Mouse (Mus musculus): ENCODE measurements around the gene Gabrr3. TPM values are rescaled to one million over a fixed set of nuclear protein-coding genes. Genes with fewer than 3 reads are reported as not detected.
A peak's percentile ranks its signal among the peaks of the same experiment; 100 is the strongest.

The Gabrr3 gene
- polyA plus RNA-seq (2015; fragmentation: Nextera tagmentation; extraction: Ambion mirVana): not detected in 2 replicates

DNA sequence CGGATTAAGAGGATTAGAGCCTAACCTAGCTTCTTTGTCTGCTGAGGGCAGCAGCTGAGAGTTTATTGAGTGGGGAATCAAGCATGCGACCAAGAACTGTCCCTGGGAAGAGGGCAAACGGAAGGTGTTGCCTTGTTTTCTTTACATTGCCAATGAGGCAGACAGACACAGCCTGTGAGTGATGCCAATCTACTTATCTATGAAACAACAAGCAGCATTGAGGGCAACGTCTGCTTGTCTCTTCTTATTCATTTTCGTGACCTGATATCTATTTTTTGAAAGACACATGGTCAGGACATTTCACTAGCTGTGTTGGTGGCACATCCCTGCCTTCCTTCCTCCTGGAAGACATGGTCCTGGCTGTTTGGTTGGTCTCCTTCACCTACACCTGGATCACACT is at the start of gene Gabrr3:
Gene Gabrr3, plus strand, starts transcription at position 301 of the 400 bp plus-strand sequence.
- ATAC-seq (ENCODE audit: low read depth): no peak
- Histone ChIP-seq H3K4me1 (replicated peaks; ENCODE audit: control insufficient read depth, insufficient read depth, low read length) (no peaks in the 10 kb centered on the region), H3K9me3 (ENCODE audit: control insufficient read depth, low read length) (no peaks in the 10 kb centered on the region), H3K36me3 (ENCODE audit: control insufficient read depth, insufficient read depth, low read length) (no peaks in the 10 kb centered on the region), H3K4me3 (ENCODE audit: low read length) (no peak within 1 kb of the TSS), H3K27me3 (ENCODE audit: control insufficient read depth, insufficient read depth, low read depth, low read length) (no peaks in the 10 kb centered on the region), H3K4me2 (ENCODE audit: low read depth, low read length) (no peak within 1 kb of the TSS), H3K27ac (ENCODE audit: low read length) (no peak within 1 kb of the TSS), H3K9ac (ENCODE audit: low read length) (no peak within 1 kb of the TSS)
- WGBS: 62% methylated on average over 5 of the region's 5 CpGs

DNA sequence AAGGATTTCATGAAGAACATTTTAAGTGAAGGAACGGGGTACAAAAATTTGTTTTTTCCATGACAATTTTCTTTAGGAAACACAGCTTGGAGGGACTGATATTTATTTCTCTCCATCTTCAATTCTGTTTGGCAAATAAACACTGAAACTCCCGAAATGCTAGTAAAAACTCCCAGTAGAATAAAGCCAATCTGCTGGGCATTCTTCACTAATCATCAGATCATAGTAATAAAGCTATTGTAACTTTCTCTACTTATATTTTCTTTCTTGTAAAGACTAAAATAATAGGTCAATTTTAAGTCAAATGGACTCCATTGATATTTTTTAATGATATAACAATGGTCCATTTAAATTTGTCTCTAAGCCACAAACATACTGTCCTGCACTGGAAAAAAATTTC is 43.2 kb upstream of the Gabrr3 start, which contains the start of gene Olfr209:
Gene Olfr209, minus strand, starts transcription at position 101 of the 400 bp plus-strand sequence.
- Histone ChIP-seq H3K4me2 (ENCODE audit: low read depth, low read length) (no peak within 1 kb of the TSS), H3K27me3 (ENCODE audit: control insufficient read depth, insufficient read depth, low read depth, low read length) (no peaks in the 10 kb centered on the region), H3K4me1 (replicated peaks; ENCODE audit: control insufficient read depth, insufficient read depth, low read length) (no peaks in the 10 kb centered on the region), H3K4me3 (ENCODE audit: low read length) (no peak within 1 kb of the TSS), H3K9me3 (ENCODE audit: control insufficient read depth, low read length) (no peaks in the 10 kb centered on the region), H3K27ac (ENCODE audit: low read length) (no peak within 1 kb of the TSS), H3K9ac (ENCODE audit: low read length) (no peak within 1 kb of the TSS), H3K36me3 (ENCODE audit: control insufficient read depth, insufficient read depth, low read length) (no peaks in the 10 kb centered on the region)
- WGBS: 65% methylated on average over 2 of the region's 2 CpGs
- ATAC-seq (ENCODE audit: low read depth): no peak

DNA sequence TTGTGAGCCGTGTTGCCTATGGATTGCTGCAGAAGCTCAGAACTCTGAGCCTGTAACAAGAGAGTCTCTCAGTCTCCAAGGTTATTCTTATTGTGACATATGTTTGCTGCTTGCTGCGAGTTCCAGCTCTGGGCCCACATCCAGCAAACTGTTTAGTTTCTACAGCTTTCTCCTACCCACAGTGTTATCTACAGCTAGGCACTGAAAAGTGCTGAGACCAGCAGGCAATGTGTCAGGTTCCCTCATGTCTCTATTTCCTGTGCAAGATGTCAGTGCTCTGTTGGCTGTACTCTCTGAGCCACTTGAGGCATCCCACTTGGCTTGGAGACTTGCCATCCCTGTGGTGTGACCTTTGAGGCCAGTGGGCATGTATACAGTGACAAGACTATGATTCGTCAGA is 13.8 kb upstream of the Gabrr3 start:
- H3K4me3 ChIP-seq (ENCODE audit: low read length): no peak overlapping the region
- H3K9me3 ChIP-seq (ENCODE audit: control insufficient read depth, low read length): no peaks in the 10 kb centered on the region
- no peaks in the 10 kb centered on the region for H3K4me1 ChIP-seq (replicated peaks; ENCODE audit: control insufficient read depth, insufficient read depth, low read length)
- no peak overlapping the region for H3K4me2 ChIP-seq (ENCODE audit: low read depth, low read length)
- 35% methylated on average over 3 of the region's 3 CpGs for whole genome bisulfite sequencing
- no peaks in the 10 kb centered on the region for H3K27me3 ChIP-seq (ENCODE audit: control insufficient read depth, insufficient read depth, low read depth, low read length)
- peak; percentile 59; the same call in 1 of the 2 replicates for ATAC-seq (ENCODE audit: low read depth)
- H3K27ac ChIP-seq (ENCODE audit: low read length): no peak overlapping the region
- H3K9ac ChIP-seq (ENCODE audit: low read length): no peak overlapping the region
- H3K36me3 ChIP-seq (ENCODE audit: control insufficient read depth, insufficient read depth, low read length): no peaks in the 10 kb centered on the region

- Histone ChIP-seq H3K9ac (ENCODE audit: low read length) (no peak overlapping the region), H3K4me3 (ENCODE audit: low read length) (no peak overlapping the region), H3K27ac (ENCODE audit: low read length) (no peak overlapping the region), H3K4me2 (ENCODE audit: low read depth, low read length) (no peak overlapping the region), H3K27me3 (ENCODE audit: control insufficient read depth, insufficient read depth, low read depth, low read length) (no peaks in the 10 kb centered on the region), H3K4me1 (replicated peaks; ENCODE audit: control insufficient read depth, insufficient read depth, low read length) (no peaks in the 10 kb centered on the region), H3K36me3 (ENCODE audit: control insufficient read depth, insufficient read depth, low read length) (no peaks in the 10 kb centered on the region), H3K9me3 (ENCODE audit: control insufficient read depth, low read length) (no peaks in the 10 kb centered on the region)
- no peak for ATAC-seq (ENCODE audit: low read depth)
- WGBS: 70% methylated on average over 7 of the region's 7 CpGs
Measured at GRCm38 (mm10) chr16:59401102-59401501, 6.0 kb upstream of the Gabrr3 start.

DNA sequence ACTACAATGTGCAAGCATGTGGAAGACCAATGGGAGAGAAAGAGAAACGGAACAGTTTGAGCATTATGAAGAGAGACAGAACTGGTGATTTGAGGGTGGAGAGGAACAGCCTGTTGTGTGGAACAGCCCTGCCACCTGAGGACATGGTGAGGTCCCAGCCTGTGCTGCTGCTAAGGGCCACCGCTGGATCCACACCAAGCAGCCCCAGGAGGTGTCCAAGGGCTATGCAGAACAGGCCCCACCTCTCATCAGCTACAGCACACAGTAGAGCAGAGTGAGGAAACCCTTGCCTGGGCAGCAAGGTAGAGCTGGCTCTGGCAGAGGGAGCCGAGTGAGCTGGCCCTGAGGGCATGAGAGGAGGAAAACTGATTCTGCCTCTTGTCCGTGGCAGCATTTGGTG is 5.1 kb upstream of the Gabrr3 start:
- Histone ChIP-seq H3K4me3 (ENCODE audit: low read length) (no peak overlapping the region), H3K27ac (ENCODE audit: low read length) (no peak overlapping the region), H3K9me3 (ENCODE audit: control insufficient read depth, low read length) (no peaks in the 10 kb centered on the region), H3K4me2 (ENCODE audit: low read depth, low read length) (no peak overlapping the region), H3K9ac (ENCODE audit: low read length) (no peak overlapping the region), H3K36me3 (ENCODE audit: control insufficient read depth, insufficient read depth, low read length) (no peaks in the 10 kb centered on the region), H3K4me1 (replicated peaks; ENCODE audit: control insufficient read depth, insufficient read depth, low read length) (no peaks in the 10 kb centered on the region), H3K27me3 (ENCODE audit: control insufficient read depth, insufficient read depth, low read depth, low read length) (no peaks in the 10 kb centered on the region)
- 71% methylated on average over 4 of the region's 4 CpGs for WGBS
- ATAC-seq (ENCODE audit: low read depth): no peak

DNA sequence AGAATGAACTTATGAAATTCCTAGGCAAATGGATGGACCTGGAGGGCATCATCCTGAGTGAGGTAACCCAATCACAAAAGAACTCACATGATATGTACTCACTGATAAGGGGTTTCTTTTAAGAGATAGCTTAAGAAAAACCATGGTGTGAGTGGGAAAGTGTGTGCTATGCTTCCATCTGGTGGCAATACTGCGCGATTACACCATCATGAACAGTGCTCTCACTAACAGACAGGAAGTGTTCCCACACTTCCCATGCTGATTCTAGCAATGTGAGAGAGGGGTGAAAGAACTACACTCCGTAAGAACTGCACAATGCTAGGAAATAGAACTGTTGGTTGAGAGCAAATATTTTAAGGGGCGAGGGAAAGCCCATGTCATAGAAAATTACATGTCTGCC is 3.4 kb upstream of the Gabrr3 start:
- Histone ChIP-seq H3K9ac (ENCODE audit: low read length) (no peak overlapping the region), H3K4me3 (ENCODE audit: low read length) (no peak overlapping the region), H3K4me2 (ENCODE audit: low read depth, low read length) (no peak overlapping the region), H3K27ac (ENCODE audit: low read length) (no peak overlapping the region), H3K27me3 (ENCODE audit: control insufficient read depth, insufficient read depth, low read depth, low read length) (no peaks in the 10 kb centered on the region), H3K4me1 (replicated peaks; ENCODE audit: control insufficient read depth, insufficient read depth, low read length) (no peaks in the 10 kb centered on the region), H3K9me3 (ENCODE audit: control insufficient read depth, low read length) (no peaks in the 10 kb centered on the region), H3K36me3 (ENCODE audit: control insufficient read depth, insufficient read depth, low read length) (no peaks in the 10 kb centered on the region)
- ATAC-seq (ENCODE audit: low read depth): 0 out of 2 replicates have a peak, but pooled peaks have one; percentile 52
- WGBS: 7% methylated on average over 4 of the region's 4 CpGs

GRCm38 (mm10) chr16:59404798-59405197 is 2.3 kb upstream of the Gabrr3 start:
- H3K27ac ChIP-seq (ENCODE audit: low read length): no peak overlapping the region
- no peaks in the 10 kb centered on the region for H3K36me3 ChIP-seq (ENCODE audit: control insufficient read depth, insufficient read depth, low read length)
- no peak overlapping the region for H3K4me3 ChIP-seq (ENCODE audit: low read length)
- ATAC-seq (ENCODE audit: low read depth): no peak
- no peak overlapping the region for H3K9ac ChIP-seq (ENCODE audit: low read length)
- no peaks in the 10 kb centered on the region for H3K27me3 ChIP-seq (ENCODE audit: control insufficient read depth, insufficient read depth, low read depth, low read length)
- WGBS: 46% methylated on average over 9 of the region's 9 CpGs
- no peaks in the 10 kb centered on the region for H3K4me1 ChIP-seq (replicated peaks; ENCODE audit: control insufficient read depth, insufficient read depth, low read length)
- H3K4me2 ChIP-seq (ENCODE audit: low read depth, low read length): no peak overlapping the region
- H3K9me3 ChIP-seq (ENCODE audit: control insufficient read depth, low read length): no peaks in the 10 kb centered on the region

DNA sequence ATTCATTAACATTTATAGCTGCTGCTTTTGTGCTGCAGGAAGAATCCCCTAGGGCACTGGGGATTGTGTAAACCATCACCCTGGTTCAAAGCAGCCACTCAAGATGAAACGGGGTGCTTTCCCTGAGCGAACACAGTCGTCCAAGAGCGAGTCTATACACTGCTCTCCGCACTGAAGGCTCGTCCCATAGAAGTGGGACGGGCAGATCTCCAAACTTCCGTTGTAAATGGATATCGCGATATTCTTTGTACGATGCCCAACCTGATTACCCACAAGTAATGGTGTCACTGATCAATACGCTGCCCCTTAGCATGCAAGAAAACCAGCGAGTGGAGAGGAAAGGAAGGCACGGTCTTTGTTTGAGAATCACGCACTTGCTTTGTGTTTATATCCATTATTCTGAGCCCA is 2.2 kb downstream of the Gabrr3 start:
- H3K4me1 ChIP-seq (replicated peaks; ENCODE audit: control insufficient read depth, insufficient read depth, low read length): no peaks in the 10 kb centered on the region
- no peak for ATAC-seq (ENCODE audit: low read depth)
- no peaks in the 10 kb centered on the region for H3K36me3 ChIP-seq (ENCODE audit: control insufficient read depth, insufficient read depth, low read length)
- no peak overlapping the region for H3K4me2 ChIP-seq (ENCODE audit: low read depth, low read length)
- 79% methylated on average over 15 of the region's 15 CpGs for WGBS
- no peak overlapping the region for H3K4me3 ChIP-seq (ENCODE audit: low read length)
- H3K27me3 ChIP-seq (ENCODE audit: control insufficient read depth, insufficient read depth, low read depth, low read length): no peaks in the 10 kb centered on the region
- no peak overlapping the region for H3K9ac ChIP-seq (ENCODE audit: low read length)
- H3K27ac ChIP-seq (ENCODE audit: low read length): no peak overlapping the region
- no peaks in the 10 kb centered on the region for H3K9me3 ChIP-seq (ENCODE audit: control insufficient read depth, low read length)

GRCm38 (mm10) chr16:59409800-59410199 is 2.7 kb downstream of the Gabrr3 start:
- 58% methylated on average over 2 of the region's 2 CpGs for WGBS

GRCm38 (mm10) chr16:59413475-59413874 is 6.3 kb downstream of the Gabrr3 start:
- Histone ChIP-seq H3K36me3 (ENCODE audit: control insufficient read depth, insufficient read depth, low read length) (no peaks in the 10 kb centered on the region), H3K4me1 (replicated peaks; ENCODE audit: control insufficient read depth, insufficient read depth, low read length) (no peaks in the 10 kb centered on the region), H3K9ac (ENCODE audit: low read length) (no peak overlapping the region), H3K27me3 (ENCODE audit: control insufficient read depth, insufficient read depth, low read depth, low read length) (no peaks in the 10 kb centered on the region), H3K9me3 (ENCODE audit: control insufficient read depth, low read length) (no peaks in the 10 kb centered on the region), H3K27ac (ENCODE audit: low read length) (no peak overlapping the region), H3K4me2 (ENCODE audit: low read depth, low read length) (no peak overlapping the region), H3K4me3 (ENCODE audit: low read length) (no peak overlapping the region)
- WGBS: 33% methylated on average over 4 of the region's 4 CpGs
- peak; percentile 70; the same call in 1 of the 2 replicates for ATAC-seq (ENCODE audit: low read depth)

More at GRCm38 (mm10) chr16:59409800-59410199, 2.7 kb downstream of the Gabrr3 start:
- ATAC-seq (ENCODE audit: low read depth): no peak
- H3K9me3 ChIP-seq (ENCODE audit: control insufficient read depth, low read length): no peaks in the 10 kb centered on the region
- H3K4me1 ChIP-seq (replicated peaks; ENCODE audit: control insufficient read depth, insufficient read depth, low read length): no peaks in the 10 kb centered on the region
- H3K4me3 ChIP-seq (ENCODE audit: low read length): no peak overlapping the region
- no peak overlapping the region for H3K9ac ChIP-seq (ENCODE audit: low read length)
- H3K27me3 ChIP-seq (ENCODE audit: control insufficient read depth, insufficient read depth, low read depth, low read length): no peaks in the 10 kb centered on the region
- no peak overlapping the region for H3K4me2 ChIP-seq (ENCODE audit: low read depth, low read length)
- H3K27ac ChIP-seq (ENCODE audit: low read length): no peak overlapping the region
- H3K36me3 ChIP-seq (ENCODE audit: control insufficient read depth, insufficient read depth, low read length): no peaks in the 10 kb centered on the region

Data from lung, embryonic 16.5 days (tissue).